Mouse (Mus musculus) stomach, postnatal 0 days (tissue): ENCODE results near the gene Ptpro. TPM values are rescaled to one million over a fixed set of nuclear protein-coding genes. Genes with fewer than 3 reads are reported as not detected.

Experiments
- ATAC-seq: fragments of 200-750 bp; cut with Nextera tagmentation; 2 replicates; pipeline ENCODE4 v1.8.0; 2017; ENCODE audit not compliant: low FRiP score, low TSS enrichment
- DNase-seq: peaks from one replicate; pipeline ENCODE4 v3.0.0-alpha.2; 2016; ENCODE audit warnings: low spot score
- H3K27ac ChIP-seq: fragments of 300-500 bp; sonication (generic); replicated peaks from 2 replicates; pipeline ENCODE4 v1.5.1; 2014; ENCODE audit warnings: mild to moderate bottlenecking, control low read depth
- H3K27me3 ChIP-seq: fragments of 300-500 bp; sonication (generic); 2 replicates; pipeline ENCODE4 v1.6.1; 2014; ENCODE audit warnings: low read length; ENCODE audit not compliant: control insufficient read depth, insufficient read depth
- H3K36me3 ChIP-seq: fragments of 300-500 bp; sonication (generic); 2 replicates; pipeline ENCODE4 v1.6.1; 2014; ENCODE audit warnings: low read length, mixed read lengths; ENCODE audit not compliant: control insufficient read depth, insufficient read depth
- H3K4me1 ChIP-seq: fragments of 300-500 bp; sonication (generic); replicated peaks from 2 replicates; pipeline ENCODE4 v1.6.1; 2014; ENCODE audit warnings: antibody characterized with exemption; ENCODE audit not compliant: control insufficient read depth, insufficient read depth
- H3K4me2 ChIP-seq: fragments of 300-500 bp; sonication (generic); replicated peaks from 2 replicates; pipeline ENCODE4 v1.6.1; 2014; ENCODE audit warnings: low read depth, mild to moderate bottlenecking, control low read depth, moderate library complexity
- H3K4me3 ChIP-seq: fragments of 300-500 bp; sonication (generic); 2 replicates; pipeline ENCODE4 v1.5.1; 2014; ENCODE audit warnings: low read depth, low read length, control low read depth
- H3K9ac ChIP-seq: fragments of 300-500 bp; sonication (generic); 2 replicates; pipeline ENCODE4 v1.6.1; 2014; ENCODE audit warnings: mild to moderate bottlenecking, low read length, control low read depth, mixed read lengths
- H3K9me3 ChIP-seq: fragments of 300-500 bp; sonication (generic); 2 replicates; pipeline ENCODE4 v1.6.1; 2016; ENCODE audit warnings: low read length; ENCODE audit not compliant: control insufficient read depth
- CTCF ChIP-seq: IDR thresholded peaks from 2 replicates; pipeline ENCODE4 v1.5.1; 2016; ENCODE audit warnings: antibody characterized with exemption, low read depth, mild to moderate bottlenecking, moderate library complexity
- EP300 ChIP-seq: optimal IDR thresholded peaks from 2 replicates; pipeline ENCODE3; 2016; ENCODE audit warnings: antibody characterized with exemption
- WGBS: fragments of 180-500 bp; shearing (Covaris S2); extraction: QIAGEN DNeasy Blood & Tissue Kit; methylation state at CpG from one replicate; pipeline ENCODE4 v1.1.7; 2014; 5-methylcytosine and 5-hydroxymethylcytosine counted together
- polyA plus RNA-seq: library from polyadenylated mRNA; unstranded; fragments of >200 nt; fragmentation: Nextera tagmentation; extraction: Ambion mirVana; gene quantifications from 2 replicates; pipeline ENCODE4 v1.2.1, GENCODE M21; 2015

Ptpro gene
- polyA plus RNA-seq, 1 experiment from 2014 or later: 2.4 TPM

GRCm38 (mm10) chr6:137319658-137320057 is 67.5 kb downstream of the Ptpro start:
- no peaks in the 10 kb centered on the region for H3K27me3 ChIP-seq
- H3K9ac ChIP-seq: no peak overlapping the region
- no peak overlapping the region for H3K27ac ChIP-seq
- ATAC-seq: no peak
- WGBS: 17% methylated on average over 1 of the region's 1 CpGs
- TF ChIP-seq EP300 (no peak), CTCF (no peak)
- no peak overlapping the region for H3K4me3 ChIP-seq
- H3K4me1 ChIP-seq: no peaks in the 10 kb centered on the region
- no peak overlapping the region for H3K4me2 ChIP-seq
- H3K9me3 ChIP-seq: no peaks in the 10 kb centered on the region
- DNase-seq: no peak
- no peaks in the 10 kb centered on the region for H3K36me3 ChIP-seq

DNA sequence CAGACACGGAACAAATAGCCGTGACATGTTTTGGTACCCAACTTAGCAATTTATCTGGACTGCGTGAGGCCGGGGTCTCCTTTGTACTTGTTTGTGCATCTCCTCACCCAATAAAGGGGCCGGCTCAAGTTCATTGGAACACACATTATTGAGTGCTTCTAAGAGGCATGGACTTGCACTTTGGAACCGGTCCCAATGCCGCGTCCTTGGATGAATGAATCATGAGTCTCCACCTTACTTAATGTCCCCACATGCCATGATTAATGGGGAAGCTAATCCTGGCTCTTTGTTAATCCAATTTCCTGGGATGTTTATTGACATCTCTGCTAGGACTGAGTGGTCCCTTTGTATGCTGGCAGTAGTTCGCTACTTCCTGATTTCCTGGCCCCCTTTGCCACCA is 75.6 kb downstream of the Ptpro start:
- TF ChIP-seq CTCF: no peak
- no peak for TF ChIP-seq EP300
- Histone ChIP-seq H3K9ac (no peak overlapping the region), H3K4me2 (no peak overlapping the region), H3K27ac (no peak overlapping the region), H3K4me3 (no peak overlapping the region), H3K9me3 (no peaks in the 10 kb centered on the region), H3K4me1 (no peaks in the 10 kb centered on the region), H3K36me3 (no peaks in the 10 kb centered on the region), H3K27me3 (no peaks in the 10 kb centered on the region)
- WGBS: 46% methylated on average over 9 of the region's 9 CpGs
- ATAC-seq: peak; percentile 42; the same call in 1 of the 2 replicates
- DNase-seq: peak; percentile 30

GRCm38 (mm10) chr6:137328228-137328627 is 76.1 kb downstream of the Ptpro start:
- H3K27me3 ChIP-seq: no peaks in the 10 kb centered on the region
- H3K27ac ChIP-seq: no peak overlapping the region
- 67% methylated on average over 4 of the region's 4 CpGs for WGBS
- no peak overlapping the region for H3K9ac ChIP-seq
- DNase-seq: no peak
- no peak for ATAC-seq
- no peaks in the 10 kb centered on the region for H3K36me3 ChIP-seq
- H3K4me1 ChIP-seq: no peaks in the 10 kb centered on the region
- H3K9me3 ChIP-seq: no peaks in the 10 kb centered on the region
- no peak overlapping the region for H3K4me2 ChIP-seq
- TF ChIP-seq EP300 (no peak), CTCF (no peak)
- no peak overlapping the region for H3K4me3 ChIP-seq

- Histone ChIP-seq H3K9me3 (no peaks in the 10 kb centered on the region), H3K36me3 (no peaks in the 10 kb centered on the region), H3K27ac (no peak overlapping the region), H3K27me3 (no peaks in the 10 kb centered on the region), H3K4me3 (no peak overlapping the region), H3K9ac (no peak overlapping the region), H3K4me2 (no peak overlapping the region), H3K4me1 (no peaks in the 10 kb centered on the region)
- WGBS: 60% methylated on average over 5 of the region's 5 CpGs
- ATAC-seq (no peak), DNase-seq (no peak)
- TF ChIP-seq EP300: no peak
- no peak for TF ChIP-seq CTCF
Observed at GRCm38 (mm10) chr6:137330782-137331181, 78.7 kb downstream of the Ptpro start.

DNA sequence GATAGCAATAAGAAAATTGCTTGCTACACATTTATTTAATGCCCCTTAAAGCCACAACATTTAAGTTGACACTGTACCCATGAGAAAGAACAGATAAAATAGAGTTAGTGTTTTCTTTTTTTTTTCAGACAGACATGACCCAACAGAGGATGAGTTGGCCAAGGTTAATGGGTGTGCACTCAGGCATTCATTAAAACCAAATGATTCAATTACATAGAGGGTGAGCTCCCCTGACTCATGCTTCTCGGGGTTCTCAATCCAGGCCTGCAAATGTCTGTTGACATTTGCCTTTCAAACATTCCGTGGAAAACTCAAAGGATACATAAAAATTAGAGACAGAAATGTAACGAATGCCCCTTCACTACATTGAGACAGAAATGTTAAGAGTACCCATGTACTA is 79.7 kb downstream of the Ptpro start:
- Histone ChIP-seq H3K27ac (no peak overlapping the region), H3K27me3 (no peaks in the 10 kb centered on the region), H3K9me3 (no peaks in the 10 kb centered on the region), H3K4me2 (no peak overlapping the region), H3K9ac (no peak overlapping the region), H3K4me1 (no peaks in the 10 kb centered on the region), H3K4me3 (no peak overlapping the region), H3K36me3 (no peaks in the 10 kb centered on the region)
- ATAC-seq: no peak
- TF ChIP-seq CTCF (no peak), EP300 (no peak)
- no peak for DNase-seq
- 67% methylated on average over 3 of the region's 3 CpGs for WGBS

DNA sequence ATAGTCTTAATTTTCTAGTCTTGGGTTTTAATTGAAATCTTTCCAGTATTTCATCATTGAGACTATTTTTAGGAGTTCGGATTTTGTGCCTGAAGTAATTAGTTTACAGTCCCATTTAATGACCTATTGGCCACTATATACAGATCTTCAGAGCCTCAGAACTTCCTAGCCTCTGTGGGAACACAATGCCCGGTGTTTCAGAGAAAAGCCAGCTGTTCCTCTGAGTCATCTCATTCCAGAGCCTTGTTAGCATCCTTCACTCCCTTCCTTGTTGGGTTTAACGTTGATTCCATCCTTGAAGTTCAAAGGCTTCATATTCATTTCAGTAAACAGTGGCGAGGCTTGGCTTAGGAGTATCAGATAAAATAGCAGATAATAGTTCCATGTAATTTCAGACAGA is 87.0 kb downstream of the Ptpro start:
- Histone ChIP-seq H3K4me2 (no peak overlapping the region), H3K36me3 (no peaks in the 10 kb centered on the region), H3K4me3 (no peak overlapping the region), H3K4me1 (no peaks in the 10 kb centered on the region), H3K9ac (no peak overlapping the region), H3K27me3 (no peaks in the 10 kb centered on the region), H3K9me3 (no peaks in the 10 kb centered on the region), H3K27ac (no peak overlapping the region)
- DNase-seq (no peak), ATAC-seq (no peak)
- 32% methylated on average over 4 of the region's 4 CpGs for WGBS
- TF ChIP-seq EP300 (no peak), CTCF (no peak)
